Mouse (Mus musculus): Measurements from ENCODE around the gene Mpi. TPM values are rescaled to one million over a fixed set of nuclear protein-coding genes. Genes with fewer than 3 reads are reported as not detected.

Gene Mpi
- 101 and 102 TPM in 2 replicates for polyA plus RNA-seq (2012; rRNA removed)

DNA sequence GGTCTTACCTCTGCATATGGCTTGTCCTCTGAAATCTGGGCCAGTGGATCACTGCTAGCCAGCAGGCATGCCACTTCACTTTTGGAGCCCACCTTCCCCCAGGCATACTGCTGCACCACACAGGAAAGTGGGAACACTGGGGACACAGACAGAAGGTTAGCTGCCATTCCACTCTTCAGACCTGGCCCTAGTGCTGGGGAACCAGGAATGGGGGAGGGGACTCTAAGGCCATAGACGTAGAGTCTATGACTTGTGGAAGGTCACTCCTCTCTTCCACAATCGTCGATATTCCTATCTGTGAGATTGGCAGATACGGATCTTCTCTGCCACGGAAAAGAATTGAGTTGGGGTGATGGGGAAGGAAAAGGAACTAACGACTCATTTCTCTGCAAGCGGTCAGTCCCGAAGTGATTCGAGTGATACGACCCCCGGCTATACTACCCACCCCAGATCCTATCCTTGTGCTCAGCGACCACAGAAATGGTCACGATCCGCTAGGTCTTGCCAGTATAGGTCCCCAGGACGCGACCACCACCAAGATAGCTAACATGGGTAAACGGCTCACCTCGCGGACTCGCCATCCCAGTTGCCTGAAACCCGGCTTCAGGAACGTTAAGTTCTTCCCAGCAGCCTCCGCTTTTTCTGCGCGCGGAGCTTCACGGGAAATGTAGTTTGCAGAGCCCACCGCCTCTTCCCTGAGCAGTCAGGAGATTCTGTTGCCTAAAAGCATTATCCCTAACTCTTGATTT, at the start of gene Mpi:
Mpi (minus strand) TSS at position 625 of the 749 bp plus-strand sequence.
- H3K4me3 ChIP-seq (ENCODE audit: insufficient read depth, low read length), result peak within 1 kb of the TSS; percentile 86
- H3K27ac ChIP-seq (ENCODE audit: insufficient read depth, low read length), result peak within 1 kb of the TSS; percentile 34; the same call in 1 of the 2 replicates
- TF ChIP-seq CTCF (IDR thresholded peaks at IDR 0.05; ENCODE audit: extremely low read depth, insufficient read depth, low read length) (no peak), POLR2A (IDR thresholded peaks at IDR 0.05; ENCODE audit: extremely low read depth, insufficient read depth, low read length) (peak; percentile 88)
- H3K4me1 ChIP-seq (ENCODE audit: control insufficient read depth, insufficient read depth, low read length), result peaks cover 3% of the 10 kb centered on the region; the same call in 1 of the 2 replicates

DNA sequence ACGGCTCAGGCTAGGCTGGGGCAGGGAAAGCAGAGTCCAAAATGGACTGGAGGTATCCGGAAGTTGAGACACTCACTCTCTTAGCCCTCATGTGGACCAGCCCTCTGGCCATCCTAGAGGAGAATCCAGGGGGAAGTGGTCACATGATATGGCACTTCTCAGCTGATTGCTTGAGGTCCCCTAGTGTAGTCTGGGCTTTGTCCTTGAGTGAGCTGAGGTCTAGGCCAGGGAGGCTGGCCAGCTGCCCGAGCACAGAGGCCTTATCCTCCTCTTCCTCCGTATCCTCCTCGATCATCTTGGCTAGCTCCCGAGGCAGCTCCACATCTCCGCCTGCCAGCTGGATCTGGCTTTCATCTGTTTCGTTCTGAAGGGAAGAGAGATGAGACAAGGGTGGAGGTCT, 49.5 kb upstream of the Mpi start:
- TF ChIP-seq CTCF (IDR thresholded peaks at IDR 0.05; ENCODE audit: extremely low read depth, insufficient read depth, low read length) (no peak), POLR2A (IDR thresholded peaks at IDR 0.05; ENCODE audit: extremely low read depth, insufficient read depth, low read length) (no peak)
- Histone ChIP-seq H3K27ac (ENCODE audit: insufficient read depth, low read length) (no peak overlapping the region), H3K4me3 (ENCODE audit: insufficient read depth, low read length) (no peak overlapping the region), H3K4me1 (ENCODE audit: control insufficient read depth, insufficient read depth, low read length) (peaks cover 3% of the 10 kb centered on the region; the same call in 1 of the 2 replicates)

DNA sequence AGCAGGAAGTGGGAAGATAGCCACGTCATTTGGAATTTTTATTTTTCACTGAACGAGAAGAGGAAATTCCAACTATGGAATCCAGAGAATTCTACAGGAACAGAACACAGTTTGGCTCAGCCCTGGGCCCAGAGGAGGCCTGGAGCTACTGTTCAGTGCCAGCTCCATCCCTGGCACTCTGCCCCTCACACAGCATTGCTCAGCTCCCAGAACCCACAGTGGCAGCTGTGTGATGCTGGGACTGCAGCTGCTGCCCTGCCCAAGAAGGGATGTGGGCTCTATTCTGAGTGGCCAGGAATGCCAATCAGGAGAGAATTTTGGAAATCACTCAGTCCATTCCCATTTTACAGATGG, 48.8 kb upstream of the Mpi start:
- Histone ChIP-seq H3K27ac (ENCODE audit: insufficient read depth, low read length) (no peak overlapping the region), H3K4me3 (ENCODE audit: insufficient read depth, low read length) (no peak overlapping the region), H3K4me1 (ENCODE audit: control insufficient read depth, insufficient read depth, low read length) (peaks cover 3% of the 10 kb centered on the region; the same call in 1 of the 2 replicates)
- TF ChIP-seq CTCF (IDR thresholded peaks at IDR 0.05; ENCODE audit: extremely low read depth, insufficient read depth, low read length) (no peak), POLR2A (IDR thresholded peaks at IDR 0.05; ENCODE audit: extremely low read depth, insufficient read depth, low read length) (no peak)

GRCm38 (mm10) chr9:57600620-57601352, 48.2 kb upstream of the Mpi start:
- TF ChIP-seq CTCF (IDR thresholded peaks at IDR 0.05; ENCODE audit: extremely low read depth, insufficient read depth, low read length) (no peak), POLR2A (IDR thresholded peaks at IDR 0.05; ENCODE audit: extremely low read depth, insufficient read depth, low read length) (no peak)
- H3K27ac ChIP-seq (ENCODE audit: insufficient read depth, low read length), result no peak overlapping the region

DNA sequence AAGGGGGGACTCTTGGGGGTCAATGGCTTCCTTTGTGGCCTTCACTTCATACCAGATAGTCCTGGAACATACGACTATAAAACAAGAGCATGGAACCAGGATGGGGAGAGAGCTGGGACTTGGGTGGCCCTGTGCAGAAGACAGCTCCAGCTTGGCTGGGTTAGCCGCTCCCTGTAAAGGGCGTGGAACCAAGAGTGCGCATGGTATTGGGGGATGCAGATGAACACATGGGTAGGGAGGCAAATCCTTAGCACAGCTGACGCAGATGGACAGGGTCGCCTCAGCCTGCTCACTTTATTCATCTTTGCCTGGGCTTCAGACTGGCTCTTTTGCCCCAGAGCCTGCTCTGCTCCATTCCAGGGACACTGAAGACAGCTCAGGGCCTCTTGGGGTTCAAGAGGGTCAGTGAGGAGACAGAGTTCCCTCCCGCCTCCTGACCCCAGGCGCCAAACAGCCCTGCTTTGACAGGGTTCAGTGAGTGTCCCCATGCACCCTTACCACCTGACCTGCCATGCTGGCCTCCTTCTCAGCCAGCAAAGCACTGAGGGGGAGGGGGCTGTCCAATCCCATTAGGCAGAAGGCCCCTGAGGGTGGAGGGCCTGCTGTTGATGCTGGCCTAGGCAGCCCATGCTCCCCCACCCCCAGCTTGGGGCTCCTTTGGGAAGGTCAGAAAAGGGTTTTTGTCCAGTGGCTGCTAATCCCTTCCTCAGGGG, 46.4 kb upstream of the Mpi start:
- Histone ChIP-seq H3K27ac (ENCODE audit: insufficient read depth, low read length) (no peak overlapping the region), H3K4me1 (ENCODE audit: control insufficient read depth, insufficient read depth, low read length) (peaks cover 3% of the 10 kb centered on the region; the same call in 1 of the 2 replicates), H3K4me3 (ENCODE audit: insufficient read depth, low read length) (no peak overlapping the region)
- TF ChIP-seq CTCF (IDR thresholded peaks at IDR 0.05; ENCODE audit: extremely low read depth, insufficient read depth, low read length), result no peak
- no peak for TF ChIP-seq POLR2A (IDR thresholded peaks at IDR 0.05; ENCODE audit: extremely low read depth, insufficient read depth, low read length)

More at GRCm38 (mm10) chr9:57600620-57601352, 48.2 kb upstream of the Mpi start:
- Histone ChIP-seq H3K4me3 (ENCODE audit: insufficient read depth, low read length) (no peak overlapping the region), H3K4me1 (ENCODE audit: control insufficient read depth, insufficient read depth, low read length) (peaks cover 3% of the 10 kb centered on the region; the same call in 1 of the 2 replicates)

GRCm38 (mm10) chr9:57597929-57598382, 45.4 kb upstream of the Mpi start:
- H3K27ac ChIP-seq (ENCODE audit: insufficient read depth, low read length), result no peak overlapping the region
- TF ChIP-seq POLR2A (IDR thresholded peaks at IDR 0.05; ENCODE audit: extremely low read depth, insufficient read depth, low read length) (no peak), CTCF (IDR thresholded peaks at IDR 0.05; ENCODE audit: extremely low read depth, insufficient read depth, low read length) (no peak)
- H3K4me1 ChIP-seq (ENCODE audit: control insufficient read depth, insufficient read depth, low read length), result peaks cover 3% of the 10 kb centered on the region; the same call in 1 of the 2 replicates
- no peak overlapping the region for H3K4me3 ChIP-seq (ENCODE audit: insufficient read depth, low read length)

GRCm38 (mm10) chr9:57597265-57597664, 44.7 kb upstream of the Mpi start:
- H3K27ac ChIP-seq (ENCODE audit: insufficient read depth, low read length), result no peak overlapping the region
- no peak overlapping the region for H3K4me3 ChIP-seq (ENCODE audit: insufficient read depth, low read length)
- TF ChIP-seq CTCF (IDR thresholded peaks at IDR 0.05; ENCODE audit: extremely low read depth, insufficient read depth, low read length) (no peak), POLR2A (IDR thresholded peaks at IDR 0.05; ENCODE audit: extremely low read depth, insufficient read depth, low read length) (no peak; the same call in 1 of the 2 replicates)
- peaks cover 3% of the 10 kb centered on the region; the same call in 1 of the 2 replicates for H3K4me1 ChIP-seq (ENCODE audit: control insufficient read depth, insufficient read depth, low read length)

DNA sequence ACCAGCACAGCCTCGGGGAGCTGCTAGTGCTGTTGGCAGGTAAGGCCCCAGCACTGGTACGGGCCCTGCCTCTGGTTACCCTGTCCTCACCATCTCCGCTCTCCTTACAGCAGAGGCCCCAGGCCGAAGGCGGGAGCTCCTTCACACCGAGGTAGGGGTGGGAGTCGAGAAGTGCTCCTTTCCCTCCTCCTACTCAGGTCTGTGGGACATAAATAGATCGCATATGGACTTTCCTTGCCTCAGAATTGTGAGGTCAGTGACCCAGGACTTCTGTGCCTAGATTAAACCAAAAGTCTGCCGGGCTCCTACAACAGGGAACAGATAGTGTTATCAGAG, 41.6 kb upstream of the Mpi start:
- H3K4me1 ChIP-seq (ENCODE audit: control insufficient read depth, insufficient read depth, low read length), result no peaks in the 10 kb centered on the region
- no peak for TF ChIP-seq CTCF (IDR thresholded peaks at IDR 0.05; ENCODE audit: extremely low read depth, insufficient read depth, low read length)
- H3K4me3 ChIP-seq (ENCODE audit: insufficient read depth, low read length), result no peak overlapping the region
- H3K27ac ChIP-seq (ENCODE audit: insufficient read depth, low read length), result no peak overlapping the region

DNA sequence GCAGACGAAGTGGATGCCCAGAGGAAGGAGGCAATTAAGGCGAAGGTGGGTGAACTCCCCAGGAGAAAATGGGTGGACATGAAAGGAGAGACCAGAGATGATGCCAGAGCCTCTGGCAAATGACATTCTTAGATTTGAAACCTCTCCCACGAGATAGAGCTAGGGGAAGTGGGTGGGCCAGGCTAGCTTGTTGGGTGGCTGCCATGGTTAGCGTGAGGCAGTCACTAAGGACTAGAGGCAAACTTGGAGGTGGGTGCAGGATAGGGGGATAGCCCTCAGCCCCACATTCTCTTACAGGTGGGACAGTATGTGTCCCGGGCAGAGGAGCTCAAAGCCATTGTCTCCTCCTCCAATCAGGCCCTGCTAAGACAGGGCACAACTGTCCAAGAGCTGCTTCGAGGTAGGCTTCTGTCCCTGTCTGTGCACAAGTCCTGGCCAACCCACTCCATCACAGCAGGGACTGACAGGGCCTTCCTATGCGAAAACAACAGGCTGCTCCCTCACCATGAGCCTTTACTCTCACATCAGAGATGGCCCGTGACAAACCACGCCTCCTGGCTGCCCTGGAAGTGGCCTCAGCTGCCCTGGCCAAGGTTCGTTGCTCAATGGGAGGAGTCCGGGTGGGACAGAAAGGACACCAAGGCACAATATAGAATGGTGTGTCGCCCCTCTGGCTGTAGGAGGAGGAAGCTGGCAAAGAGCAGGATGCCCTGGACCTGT, 41.1 kb upstream of the Mpi start:
- Histone ChIP-seq H3K4me1 (ENCODE audit: control insufficient read depth, insufficient read depth, low read length) (no peaks in the 10 kb centered on the region), H3K27ac (ENCODE audit: insufficient read depth, low read length) (no peak overlapping the region), H3K4me3 (ENCODE audit: insufficient read depth, low read length) (no peak overlapping the region)
- TF ChIP-seq POLR2A (IDR thresholded peaks at IDR 0.05; ENCODE audit: extremely low read depth, insufficient read depth, low read length) (no peak), CTCF (IDR thresholded peaks at IDR 0.05; ENCODE audit: extremely low read depth, insufficient read depth, low read length) (no peak)

All from cortical plate, adult 2 months (tissue).